Mouse (Mus musculus) MEL (cell line): ENCODE measurements at regions not wholly inside any gene's neighbourhood (a gene's known extent, or its start where the extent isn't known, plus 50 kb on each side); places are given as distances from the start of the nearest gene placed in this dataset.

ENCODE experiments used
- CHD2 ChIP-seq: IDR thresholded peaks from 2 replicates; pipeline ENCODE4 v1.6.1; 2011; ENCODE audit warnings: low read length, improper control_type of control experiment
- CTCF ChIP-seq, 3 experiments: IDR thresholded peaks in 2 of 3; conservative IDR thresholded peaks in 1 of 3; 2 replicates each; pipeline ENCODE4 v1.5.1; 2011 to 2012; ENCODE audit warnings: low read length in 3 of 3, low read depth in 2 of 3, mild to moderate bottlenecking in 2 of 3, improper control_type of control experiment in 1 of 3, inconsistent platforms in 1 of 3, mixed read lengths in 1 of 3, moderate library complexity in 1 of 3; ENCODE audit not compliant: control insufficient read depth in 1 of 3, insufficient read depth in 1 of 3, poor library complexity in 1 of 3, severe bottlenecking in 1 of 3
- EP300 ChIP-seq, 2 experiments: IDR thresholded peaks; 2 replicates each; pipeline ENCODE4 v1.6.1; 2011; ENCODE audit warnings: improper control_type of control experiment in 2 of 2, low read length in 2 of 2, low read depth in 1 of 2, mild to moderate bottlenecking in 1 of 2
- GATA1 ChIP-seq: IDR thresholded peaks from 2 replicates; pipeline ENCODE4 v1.6.1; 2011; ENCODE audit warnings: low read depth, low read length, improper control_type of control experiment
- JUND ChIP-seq: IDR thresholded peaks from 2 replicates; pipeline ENCODE4 v1.6.1; 2011; ENCODE audit warnings: low read depth, mild to moderate bottlenecking, improper control_type of control experiment, low read length
- KAT2A ChIP-seq: conservative IDR thresholded peaks from 2 replicates; pipeline ENCODE4 v1.6.1; 2012; ENCODE audit warnings: low read depth, low read length, improper control_type of control experiment, inconsistent platforms
- MAX ChIP-seq: IDR thresholded peaks from 2 replicates; pipeline ENCODE4 v1.6.1; 2011; ENCODE audit warnings: low read length, improper control_type of control experiment
- MEF2A ChIP-seq: IDR thresholded peaks from 2 replicates; pipeline ENCODE4 v1.6.1; 2014; ENCODE audit warnings: low read depth, mild to moderate bottlenecking, inconsistent platforms, low read length, improper control_type of control experiment; ENCODE audit not compliant: poor library complexity, insufficient replicate concordance, severe bottlenecking; ENCODE audit errors: extremely low read depth
- MXI1 ChIP-seq: IDR thresholded peaks from 2 replicates; pipeline ENCODE4 v1.6.1; 2011; ENCODE audit warnings: mild to moderate bottlenecking, low read depth, low read length, improper control_type of control experiment
- POLR2A ChIP-seq, 2 experiments: IDR thresholded peaks; 2 replicates each; pipeline ENCODE4 v1.6.1; 2011 to 2012; ENCODE audit warnings: low read length in 2 of 2, mild to moderate bottlenecking in 2 of 2, control low read depth in 1 of 2, improper control_type of control experiment in 1 of 2, low read depth in 1 of 2, moderate library complexity in 1 of 2; ENCODE audit not compliant: control insufficient read depth in 1 of 2, insufficient read depth in 1 of 2, poor library complexity in 1 of 2
- RCOR1 ChIP-seq: IDR thresholded peaks from 2 replicates; pipeline ENCODE4 v1.6.1; 2012; ENCODE audit warnings: low read depth, mild to moderate bottlenecking, inconsistent platforms, low read length, improper control_type of control experiment
- SMC3 ChIP-seq: IDR thresholded peaks from 2 replicates; pipeline ENCODE4 v1.6.1; 2011; ENCODE audit warnings: low read depth, low read length, improper control_type of control experiment
- USF1 ChIP-seq: IDR thresholded peaks from 2 replicates; pipeline ENCODE4 v1.6.1; 2014; ENCODE audit warnings: low read depth, mild to moderate bottlenecking, inconsistent platforms, low read length, improper control_type of control experiment, moderate library complexity
- ZKSCAN1 ChIP-seq: IDR thresholded peaks from 2 replicates; pipeline ENCODE4 v1.6.1; 2012; ENCODE audit warnings: low read depth, mild to moderate bottlenecking, inconsistent platforms, low read length, improper control_type of control experiment, moderate library complexity

DNA sequence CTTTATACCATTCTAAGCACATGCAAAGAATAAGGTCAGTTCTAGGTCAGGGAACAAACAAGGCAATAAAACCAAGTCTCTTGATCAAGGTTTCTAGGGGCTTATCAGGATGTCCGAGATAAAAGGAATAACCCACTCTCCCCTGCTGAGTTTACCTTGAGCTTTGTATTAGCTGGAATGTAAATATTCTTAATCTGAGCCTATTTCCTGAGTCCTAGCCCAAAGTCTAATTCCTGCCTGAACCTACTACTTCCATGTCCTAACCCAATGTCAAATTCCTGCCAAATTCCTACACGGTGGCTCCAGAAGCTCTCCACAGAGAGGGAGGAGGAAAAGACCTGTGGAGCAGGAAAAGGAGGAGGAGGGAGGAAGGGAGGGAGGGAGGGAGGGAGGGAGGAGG is 169.6 kb upstream of the Jarid2 start:
- TF ChIP-seq POLR2A (IDR thresholded peaks at IDR 0.05; ENCODE audit: control insufficient read depth in 1 of 2, insufficient read depth in 1 of 2, low read depth in 1 of 2, low read length in 2 of 2, poor library complexity in 1 of 2) = no peak
- TF ChIP-seq CTCF (IDR thresholded peaks at IDR 0.05 in 2 of 3, conservative IDR thresholded peaks at IDR 0.05 in 1 of 3; ENCODE audit: control insufficient read depth in 1 of 3, insufficient read depth in 1 of 3, low read depth in 2 of 3, low read length in 3 of 3, poor library complexity in 1 of 3, severe bottlenecking in 1 of 3) = no peak
- TF ChIP-seq CHD2 = no peak
- TF ChIP-seq USF1 = no peak
- no peak for TF ChIP-seq MXI1
- TF ChIP-seq ZKSCAN1 = no peak
- no peak for TF ChIP-seq SMC3
- no peak for TF ChIP-seq JUND
- no peak for TF ChIP-seq EP300 (IDR thresholded peaks at IDR 0.05; ENCODE audit: low read depth in 1 of 2, low read length in 2 of 2)
- TF ChIP-seq RCOR1 = no peak
- TF ChIP-seq MEF2A = no peak
- no peak for TF ChIP-seq KAT2A
- no peak for TF ChIP-seq GATA1
- TF ChIP-seq MAX = no peak
